Mouse (Mus musculus): ENCODE measurements at regions not wholly inside any gene's neighbourhood (a gene's known extent, or its start where the extent isn't known, plus 50 kb on each side); places are given as distances from the start of the nearest gene placed in this dataset.

- Histone ChIP-seq H3K27me3 (ENCODE audit: control insufficient read depth, insufficient read depth, low read length, poor library complexity, severe bottlenecking) (no peaks in the 10 kb centered on the region), H3K4me1 (ENCODE audit: control insufficient read depth, insufficient read depth, low read length) (no peaks in the 10 kb centered on the region), H3K36me3 (ENCODE audit: control insufficient read depth, insufficient read depth, low read length, poor library complexity, severe bottlenecking) (no peaks in the 10 kb centered on the region), H3K9ac (ENCODE audit: low read depth, poor library complexity, severe bottlenecking) (no peak overlapping the region), H3K4me3 (ENCODE audit: low read depth, low read length) (no peak overlapping the region), H3K9me3 (replicated peaks; ENCODE audit: control insufficient read depth, insufficient read depth, low read length, poor library complexity, severe bottlenecking) (no peaks in the 10 kb centered on the region), H3K27ac (ENCODE audit: insufficient read depth, low read length) (no peak overlapping the region)
- no peak for TF ChIP-seq EP300 (IDR thresholded peaks at IDR 0.05; ENCODE audit: insufficient read depth, low read depth, low read length)
- TF ChIP-seq POLR2A (IDR thresholded peaks at IDR 0.05; ENCODE audit: insufficient read depth, low read length) = no peak
- TF ChIP-seq CTCF (IDR thresholded peaks at IDR 0.05; ENCODE audit: low read depth, low read length) = no peak
Observed at GRCm38 (mm10) chr19:25729103-25729502, 56.9 kb downstream of the Dmrt2 start.

DNA sequence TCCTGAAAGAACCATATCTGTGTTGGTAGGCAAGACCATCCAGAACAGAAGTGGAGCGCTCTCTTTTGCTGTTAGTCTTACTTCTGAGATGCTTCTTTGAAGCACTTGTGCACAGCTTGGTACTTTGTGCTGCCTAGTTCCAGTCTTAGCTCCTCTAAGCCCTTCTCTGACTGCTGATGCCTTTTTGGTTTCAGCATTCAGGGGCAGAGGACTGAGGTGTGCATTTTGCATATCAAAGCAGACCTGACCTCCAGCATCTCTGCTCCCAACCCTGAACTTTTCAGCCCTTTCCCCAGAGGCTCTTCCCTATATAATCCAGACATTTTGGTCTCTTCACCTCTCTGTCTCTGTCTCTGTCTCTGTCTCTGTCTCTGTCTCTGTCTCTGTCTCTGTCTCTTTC is 57.4 kb downstream of the Dmrt2 start:
- TF ChIP-seq CTCF (IDR thresholded peaks at IDR 0.05; ENCODE audit: low read depth, low read length) = no peak
- TF ChIP-seq EP300 (IDR thresholded peaks at IDR 0.05; ENCODE audit: insufficient read depth, low read depth, low read length) = no peak
- H3K9ac ChIP-seq (ENCODE audit: low read depth, poor library complexity, severe bottlenecking) = no peak overlapping the region
- H3K4me1 ChIP-seq (ENCODE audit: control insufficient read depth, insufficient read depth, low read length) = no peaks in the 10 kb centered on the region
- no peaks in the 10 kb centered on the region for H3K27me3 ChIP-seq (ENCODE audit: control insufficient read depth, insufficient read depth, low read length, poor library complexity, severe bottlenecking)
- H3K27ac ChIP-seq (ENCODE audit: insufficient read depth, low read length) = no peak overlapping the region
- no peak overlapping the region for H3K4me3 ChIP-seq (ENCODE audit: low read depth, low read length)
- H3K36me3 ChIP-seq (ENCODE audit: control insufficient read depth, insufficient read depth, low read length, poor library complexity, severe bottlenecking) = no peaks in the 10 kb centered on the region
- no peaks in the 10 kb centered on the region for H3K9me3 ChIP-seq (replicated peaks; ENCODE audit: control insufficient read depth, insufficient read depth, low read length, poor library complexity, severe bottlenecking)

DNA sequence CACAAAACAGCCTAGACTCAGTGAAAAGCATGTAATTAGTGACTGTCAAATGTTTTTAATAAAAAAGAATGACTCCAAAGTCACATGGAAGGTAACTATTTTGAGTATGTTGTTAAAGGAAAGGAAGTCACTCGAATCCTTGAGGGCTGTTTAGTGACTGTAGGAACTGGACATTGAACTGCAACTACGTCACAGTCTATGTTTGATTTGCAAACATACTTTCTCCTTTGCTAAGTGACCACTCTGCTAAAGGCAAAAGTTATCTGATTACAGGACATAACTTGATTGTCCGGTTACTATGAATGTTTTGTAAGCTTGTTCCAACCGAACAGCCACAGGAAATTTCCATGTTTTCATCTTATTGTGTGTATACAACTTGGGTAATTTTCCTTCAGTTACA is 106.2 kb downstream of the Dmrt2 start:
- H3K9me3 ChIP-seq (replicated peaks; ENCODE audit: control insufficient read depth, insufficient read depth, low read length, poor library complexity, severe bottlenecking) = no peaks in the 10 kb centered on the region
- H3K4me1 ChIP-seq (ENCODE audit: control insufficient read depth, insufficient read depth, low read length) = no peaks in the 10 kb centered on the region
- TF ChIP-seq CTCF (IDR thresholded peaks at IDR 0.05; ENCODE audit: low read depth, low read length) (no peak), POLR2A (IDR thresholded peaks at IDR 0.05; ENCODE audit: insufficient read depth, low read length) (no peak), EP300 (IDR thresholded peaks at IDR 0.05; ENCODE audit: insufficient read depth, low read depth, low read length) (no peak)
- H3K27ac ChIP-seq (ENCODE audit: insufficient read depth, low read length) = no peak overlapping the region
- no peak overlapping the region for H3K9ac ChIP-seq (ENCODE audit: low read depth, poor library complexity, severe bottlenecking)
- H3K27me3 ChIP-seq (ENCODE audit: control insufficient read depth, insufficient read depth, low read length, poor library complexity, severe bottlenecking) = no peaks in the 10 kb centered on the region
- no peaks in the 10 kb centered on the region for H3K36me3 ChIP-seq (ENCODE audit: control insufficient read depth, insufficient read depth, low read length, poor library complexity, severe bottlenecking)
- no peak overlapping the region for H3K4me3 ChIP-seq (ENCODE audit: low read depth, low read length)

DNA sequence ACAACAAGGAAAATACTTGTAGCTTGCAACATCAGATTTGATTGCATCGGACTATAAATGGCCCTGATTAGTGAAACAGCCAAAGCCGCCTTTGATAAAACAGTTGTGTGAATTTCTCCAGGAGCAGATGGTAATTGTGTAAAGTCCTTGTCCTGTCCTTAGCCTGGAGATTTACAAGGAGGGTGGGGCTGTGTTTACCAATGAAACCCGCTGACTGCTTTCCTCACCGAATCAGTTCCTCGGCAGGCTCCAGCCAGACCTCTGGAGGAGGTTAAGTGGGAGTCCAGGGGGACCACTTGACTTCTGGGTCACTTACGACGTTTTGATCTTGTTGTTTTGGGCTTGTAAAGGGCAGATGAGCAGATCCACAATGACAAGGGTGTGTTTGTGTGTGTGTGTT is 107.1 kb downstream of the Dmrt2 start:
- no peaks in the 10 kb centered on the region for H3K9me3 ChIP-seq (replicated peaks; ENCODE audit: control insufficient read depth, insufficient read depth, low read length, poor library complexity, severe bottlenecking)
- no peak overlapping the region for H3K4me3 ChIP-seq (ENCODE audit: low read depth, low read length)
- no peak overlapping the region for H3K27ac ChIP-seq (ENCODE audit: insufficient read depth, low read length)
- H3K36me3 ChIP-seq (ENCODE audit: control insufficient read depth, insufficient read depth, low read length, poor library complexity, severe bottlenecking) = no peaks in the 10 kb centered on the region
- no peaks in the 10 kb centered on the region for H3K4me1 ChIP-seq (ENCODE audit: control insufficient read depth, insufficient read depth, low read length)
- no peaks in the 10 kb centered on the region for H3K27me3 ChIP-seq (ENCODE audit: control insufficient read depth, insufficient read depth, low read length, poor library complexity, severe bottlenecking)
- H3K9ac ChIP-seq (ENCODE audit: low read depth, poor library complexity, severe bottlenecking) = no peak overlapping the region
- TF ChIP-seq POLR2A (IDR thresholded peaks at IDR 0.05; ENCODE audit: insufficient read depth, low read length) (no peak), EP300 (IDR thresholded peaks at IDR 0.05; ENCODE audit: insufficient read depth, low read depth, low read length) (no peak), CTCF (IDR thresholded peaks at IDR 0.05; ENCODE audit: low read depth, low read length) (no peak)

DNA sequence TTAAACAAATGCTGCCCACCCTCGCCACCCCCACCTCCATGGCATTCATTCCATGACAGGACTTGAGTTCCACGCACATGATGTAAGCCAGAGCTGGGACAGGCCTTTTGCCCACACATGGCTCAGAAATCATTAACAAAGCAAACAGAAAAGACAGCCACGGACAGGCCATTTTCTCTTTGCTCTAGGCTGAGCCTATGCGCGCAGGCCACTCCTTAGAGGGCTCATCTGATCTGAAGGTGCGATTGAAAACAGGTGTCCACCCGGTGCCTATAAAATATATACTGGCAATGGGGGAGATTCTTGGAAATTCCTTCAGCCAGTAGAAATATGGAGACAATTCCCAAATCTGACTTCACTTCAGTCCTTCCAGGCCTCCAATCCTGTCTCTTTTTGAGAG is 109.1 kb downstream of the Dmrt2 start:
- no peak overlapping the region for H3K9ac ChIP-seq (ENCODE audit: low read depth, poor library complexity, severe bottlenecking)
- TF ChIP-seq CTCF (IDR thresholded peaks at IDR 0.05; ENCODE audit: low read depth, low read length) = no peak
- no peak for TF ChIP-seq EP300 (IDR thresholded peaks at IDR 0.05; ENCODE audit: insufficient read depth, low read depth, low read length)
- TF ChIP-seq POLR2A (IDR thresholded peaks at IDR 0.05; ENCODE audit: insufficient read depth, low read length) = no peak
- no peak overlapping the region for H3K4me3 ChIP-seq (ENCODE audit: low read depth, low read length)
- H3K4me1 ChIP-seq (ENCODE audit: control insufficient read depth, insufficient read depth, low read length) = no peaks in the 10 kb centered on the region
- H3K27me3 ChIP-seq (ENCODE audit: control insufficient read depth, insufficient read depth, low read length, poor library complexity, severe bottlenecking) = no peaks in the 10 kb centered on the region
- H3K27ac ChIP-seq (ENCODE audit: insufficient read depth, low read length) = no peak overlapping the region
- H3K36me3 ChIP-seq (ENCODE audit: control insufficient read depth, insufficient read depth, low read length, poor library complexity, severe bottlenecking) = no peaks in the 10 kb centered on the region
- no peaks in the 10 kb centered on the region for H3K9me3 ChIP-seq (replicated peaks; ENCODE audit: control insufficient read depth, insufficient read depth, low read length, poor library complexity, severe bottlenecking)

DNA sequence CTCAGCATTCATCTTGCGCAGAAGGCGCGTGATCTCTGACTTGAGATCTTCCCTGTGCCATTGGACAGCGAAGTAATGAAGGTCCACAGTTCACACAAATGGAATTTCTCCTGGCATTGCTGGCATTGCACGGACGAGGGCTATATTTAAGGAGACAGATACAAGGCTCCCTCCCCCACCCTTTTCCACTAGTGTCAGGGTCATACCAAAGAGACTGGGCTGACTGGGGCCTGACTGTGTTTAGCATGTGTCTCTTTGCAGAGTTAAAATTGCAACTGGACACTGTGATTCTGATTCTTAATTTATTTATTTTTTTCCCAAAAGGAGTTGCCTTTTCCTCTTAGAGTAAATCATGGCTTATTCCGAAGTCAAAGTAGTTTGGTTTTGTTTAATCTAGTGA is 130.5 kb downstream of the Dmrt2 start:
- Histone ChIP-seq H3K27ac (ENCODE audit: insufficient read depth, low read length) (no peak overlapping the region), H3K27me3 (ENCODE audit: control insufficient read depth, insufficient read depth, low read length, poor library complexity, severe bottlenecking) (no peaks in the 10 kb centered on the region), H3K9ac (ENCODE audit: low read depth, poor library complexity, severe bottlenecking) (no peak overlapping the region), H3K4me3 (ENCODE audit: low read depth, low read length) (no peak overlapping the region), H3K9me3 (replicated peaks; ENCODE audit: control insufficient read depth, insufficient read depth, low read length, poor library complexity, severe bottlenecking) (no peaks in the 10 kb centered on the region), H3K36me3 (ENCODE audit: control insufficient read depth, insufficient read depth, low read length, poor library complexity, severe bottlenecking) (no peaks in the 10 kb centered on the region), H3K4me1 (ENCODE audit: control insufficient read depth, insufficient read depth, low read length) (no peaks in the 10 kb centered on the region)
- TF ChIP-seq CTCF (IDR thresholded peaks at IDR 0.05; ENCODE audit: low read depth, low read length) (no peak), EP300 (IDR thresholded peaks at IDR 0.05; ENCODE audit: insufficient read depth, low read depth, low read length) (no peak), POLR2A (IDR thresholded peaks at IDR 0.05; ENCODE audit: insufficient read depth, low read length) (no peak)

All from ES-Bruce4 (cell line).